Mouse (Mus musculus): ENCODE data around the gene Nrxn1.

- TF ChIP-seq CTCF (IDR thresholded peaks at IDR 0.05; ENCODE audit: low read depth) (no peak), EP300 (optimal IDR thresholded peaks at IDR 0.05) (no peak)
Observed at GRCm38 (mm10) chr17:90638183-90638727, 454.6 kb downstream of the Nrxn1 start.
